Mouse (Mus musculus): ENCODE measurements around the gene Ankmy1. TPM values are rescaled to one million over a fixed set of nuclear protein-coding genes. Genes with fewer than 3 reads are reported as not detected.

Ankmy1 gene
- polyA plus RNA-seq, 1 experiment, result not detected

DNA sequence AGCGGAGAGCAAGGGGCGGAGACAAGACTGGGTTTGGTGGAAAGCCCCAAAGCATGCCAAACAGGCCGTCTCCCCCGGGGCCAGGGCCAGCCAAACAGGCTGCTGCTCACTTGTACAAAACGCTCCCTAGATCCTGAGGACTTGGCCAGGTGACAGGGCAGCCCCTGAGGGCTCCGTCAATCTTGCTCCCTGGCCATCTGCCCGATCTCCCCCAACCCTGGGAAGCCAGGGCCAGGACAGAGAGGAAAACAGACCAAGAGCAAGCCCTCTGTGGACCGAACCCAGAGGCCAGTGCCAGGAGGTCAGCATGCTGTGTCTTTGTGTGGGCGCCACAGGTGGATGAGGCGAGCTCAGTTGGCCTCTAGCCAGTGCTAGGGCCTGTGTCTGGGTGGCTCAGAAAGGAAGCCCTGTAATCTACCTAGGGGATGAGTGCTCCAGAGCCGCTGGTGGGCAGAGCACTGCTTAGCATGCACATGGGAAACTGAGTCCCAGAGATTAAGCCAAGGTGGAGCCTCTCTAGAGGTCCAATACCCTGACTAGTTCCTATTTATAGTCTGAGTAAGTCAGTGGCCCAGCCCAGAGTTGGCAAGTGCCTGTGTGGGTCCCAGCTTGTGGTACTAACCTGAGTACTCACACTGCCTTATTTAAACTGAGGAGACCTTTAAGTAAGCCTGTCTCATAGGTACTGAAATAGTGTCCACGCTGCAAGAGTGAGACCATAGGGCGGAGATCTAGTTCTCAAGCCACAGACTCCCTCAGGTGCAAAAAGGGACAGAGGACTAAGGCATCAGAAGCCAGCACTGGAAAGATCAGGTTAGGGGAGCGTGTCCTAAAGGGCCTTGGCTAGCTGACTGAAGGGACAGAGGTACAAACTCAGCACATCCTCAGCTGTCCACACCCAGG lies 64.5 kb downstream of the Ankmy1 start:
- Histone ChIP-seq H3K4me3 (replicated peaks; ENCODE audit: control insufficient read depth, low read depth, low read length) (no peak overlapping the region), H3K27ac (ENCODE audit: control insufficient read depth, insufficient read depth, low read depth, low read length, poor library complexity) (no peak overlapping the region), H3K4me1 (ENCODE audit: control insufficient read depth, insufficient read depth, low read length) (peaks cover 2% of the 10 kb centered on the region; the same call in 1 of the 2 replicates)
- TF ChIP-seq CTCF (IDR thresholded peaks at IDR 0.05; ENCODE audit: control insufficient read depth, insufficient read depth, low read length) (no peak), POLR2A (IDR thresholded peaks at IDR 0.05; ENCODE audit: borderline replicate concordance, control insufficient read depth, low read depth, low read length) (no peak)
- WGBS, result 74% methylated on average over 14 of the region's 14 CpGs

DNA sequence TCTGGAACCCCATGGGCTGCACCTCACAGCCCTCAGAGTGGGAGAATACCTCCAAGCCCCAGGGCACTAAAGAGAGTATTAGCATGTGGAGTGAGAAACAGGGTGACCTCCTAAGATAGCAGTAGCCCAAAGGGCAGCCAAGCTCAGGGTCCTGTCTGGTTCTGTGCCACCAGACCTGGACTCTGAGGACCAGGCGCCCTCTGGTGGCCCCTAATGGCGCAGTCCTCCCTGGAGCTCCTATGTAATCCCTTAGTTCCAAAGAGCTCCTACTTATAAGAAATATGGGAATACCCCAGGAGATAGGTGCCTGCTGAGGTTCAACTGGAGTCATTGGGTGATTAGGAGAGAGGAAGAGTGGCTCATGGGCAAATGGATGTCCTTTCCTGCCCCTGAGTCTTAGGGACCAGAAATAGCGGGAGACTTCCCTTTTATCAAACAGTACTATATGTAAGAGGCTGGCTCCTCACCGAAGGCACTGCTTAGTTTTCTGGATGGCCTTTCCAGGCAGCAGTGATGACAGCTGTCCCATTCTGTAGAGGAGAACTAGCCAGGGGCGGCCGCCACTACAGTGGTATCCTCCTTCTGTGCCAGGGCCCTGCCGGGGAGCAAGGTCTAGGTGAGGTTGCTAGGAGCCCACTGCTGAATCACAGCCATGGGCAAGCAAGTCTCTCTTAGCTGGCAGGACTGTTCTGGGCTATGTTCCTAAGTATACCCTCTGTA lies 68.6 kb downstream of the Ankmy1 start:
- H3K4me3 ChIP-seq (replicated peaks; ENCODE audit: control insufficient read depth, low read depth, low read length), result no peak overlapping the region
- H3K27ac ChIP-seq (ENCODE audit: control insufficient read depth, insufficient read depth, low read depth, low read length, poor library complexity), result no peak overlapping the region
- TF ChIP-seq POLR2A (IDR thresholded peaks at IDR 0.05; ENCODE audit: borderline replicate concordance, control insufficient read depth, low read depth, low read length), result no peak
- peak; percentile 78 for TF ChIP-seq CTCF (IDR thresholded peaks at IDR 0.05; ENCODE audit: control insufficient read depth, insufficient read depth, low read length)
- 46% methylated on average over 7 of the region's 7 CpGs for WGBS
- H3K4me1 ChIP-seq (ENCODE audit: control insufficient read depth, insufficient read depth, low read length), result peaks cover 2% of the 10 kb centered on the region; the same call in 1 of the 2 replicates

DNA sequence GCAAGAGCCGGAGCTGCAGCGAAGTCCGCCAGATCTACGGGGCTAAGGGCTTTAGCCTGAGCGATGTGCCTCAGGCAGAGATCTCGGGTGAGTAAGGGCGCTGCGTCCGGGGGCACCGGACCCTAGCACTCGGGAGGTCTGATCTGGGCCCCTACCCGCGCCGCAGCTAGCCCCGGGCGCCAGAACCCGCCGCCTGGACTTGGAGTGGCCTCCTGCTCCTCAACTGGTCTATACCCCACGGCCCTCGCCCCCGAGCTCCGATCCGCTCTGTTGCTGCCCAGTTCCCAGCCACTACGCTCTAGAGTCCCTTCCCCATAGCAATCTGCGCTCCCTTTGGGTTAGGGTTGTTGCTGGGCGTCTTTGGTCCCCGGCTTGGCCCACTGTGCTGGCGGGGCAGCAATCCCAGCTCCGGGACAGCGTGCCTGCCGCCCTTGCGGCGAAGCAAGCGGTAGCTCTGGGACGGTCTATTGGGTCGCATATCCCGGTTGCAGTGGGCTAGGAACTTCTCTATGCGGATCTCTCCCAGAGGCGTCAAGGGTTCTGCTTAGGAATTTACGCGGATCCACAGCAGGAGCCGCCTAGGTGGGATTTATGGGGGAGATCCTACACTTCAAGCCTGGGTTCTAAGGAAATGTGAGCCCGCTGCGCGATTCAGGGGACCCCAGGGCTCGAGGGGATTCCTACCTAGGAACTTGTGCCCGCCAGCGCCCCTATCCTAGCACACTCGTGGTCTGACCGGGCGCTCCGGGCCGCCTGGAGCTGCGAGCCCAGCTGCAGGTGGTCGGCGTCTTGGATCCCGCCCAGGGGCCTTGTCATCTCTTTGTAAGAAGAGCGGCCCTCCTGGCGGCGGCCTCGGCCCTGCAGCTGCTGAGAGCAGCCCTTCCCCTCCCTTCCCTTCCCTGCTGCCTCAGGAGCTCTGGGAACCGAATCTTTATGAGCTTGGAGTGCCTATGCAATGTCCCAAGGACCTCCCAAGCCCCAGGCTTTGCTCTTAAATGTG lies 70.4 kb downstream of the Ankmy1 start:
- WGBS, result 3% methylated on average over 62 of the region's 62 CpGs
- H3K4me3 ChIP-seq (replicated peaks; ENCODE audit: control insufficient read depth, low read depth, low read length), result peak overlapping the region; percentile 73
- H3K4me1 ChIP-seq (ENCODE audit: control insufficient read depth, insufficient read depth, low read length), result peaks cover 2% of the 10 kb centered on the region; the same call in 1 of the 2 replicates
- peak overlapping the region; percentile 88 for H3K27ac ChIP-seq (ENCODE audit: control insufficient read depth, insufficient read depth, low read depth, low read length, poor library complexity)
- TF ChIP-seq POLR2A (IDR thresholded peaks at IDR 0.05; ENCODE audit: borderline replicate concordance, control insufficient read depth, low read depth, low read length), result peak; percentile 6; the same call in 1 of the 2 replicates
- no peak for TF ChIP-seq CTCF (IDR thresholded peaks at IDR 0.05; ENCODE audit: control insufficient read depth, insufficient read depth, low read length)

DNA sequence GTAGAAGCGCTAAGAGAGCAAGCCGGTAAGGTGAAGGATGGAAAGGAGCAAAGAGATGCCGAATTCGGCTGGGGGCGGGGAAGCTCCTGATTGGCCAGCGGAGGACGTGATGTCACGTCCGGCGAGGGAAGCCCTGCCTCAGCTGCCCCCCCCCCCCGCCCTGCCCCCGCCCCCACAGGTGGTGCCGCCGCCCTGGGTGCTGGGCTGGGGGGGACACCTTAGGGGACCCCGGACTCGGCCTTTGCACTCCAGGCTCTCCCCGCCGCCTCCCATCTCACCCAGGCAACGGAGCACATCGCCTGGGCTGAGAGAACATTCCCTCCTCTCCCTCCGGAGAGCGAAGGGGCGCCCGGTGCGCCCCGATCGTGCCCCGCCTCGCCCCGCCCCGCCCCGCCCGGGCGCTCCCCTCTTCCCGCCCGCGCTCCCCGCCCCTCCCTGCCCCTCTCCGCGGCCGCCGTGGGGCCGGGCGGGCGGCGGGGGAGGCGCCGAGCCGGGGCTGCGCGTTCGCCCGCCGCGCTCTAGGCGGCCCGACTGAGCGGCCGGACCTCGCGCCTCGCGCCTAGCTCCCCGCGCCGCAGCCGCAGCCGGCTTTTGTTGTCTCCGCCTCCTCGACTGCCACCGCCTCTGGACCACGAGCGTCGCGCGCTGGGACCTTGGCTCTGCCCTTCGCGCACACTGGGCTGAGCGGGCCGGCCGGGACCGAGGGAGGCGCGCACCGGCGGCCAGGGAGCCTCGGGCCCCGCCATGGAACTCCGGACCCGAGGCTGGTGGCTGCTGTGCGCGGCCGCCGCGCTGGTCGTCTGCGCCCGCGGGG lies 71.3 kb downstream of the Ankmy1 start, which contains the start of gene Gpc1:
Gene Gpc1, plus strand, starts transcription at position 458 of the 814 bp plus-strand sequence.
- Histone ChIP-seq H3K4me1 (ENCODE audit: control insufficient read depth, insufficient read depth, low read length) (peaks cover 2% of the 10 kb centered on the region; the same call in 1 of the 2 replicates), H3K4me3 (replicated peaks; ENCODE audit: control insufficient read depth, low read depth, low read length) (peak within 1 kb of the TSS; percentile 73), H3K27ac (ENCODE audit: control insufficient read depth, insufficient read depth, low read depth, low read length, poor library complexity) (peak within 1 kb of the TSS; percentile 88)
- TF ChIP-seq POLR2A (IDR thresholded peaks at IDR 0.05; ENCODE audit: borderline replicate concordance, control insufficient read depth, low read depth, low read length) (no peak), CTCF (IDR thresholded peaks at IDR 0.05; ENCODE audit: control insufficient read depth, insufficient read depth, low read length) (no peak)
- WGBS, result 2% methylated on average over 75 of the region's 99 CpGs

DNA sequence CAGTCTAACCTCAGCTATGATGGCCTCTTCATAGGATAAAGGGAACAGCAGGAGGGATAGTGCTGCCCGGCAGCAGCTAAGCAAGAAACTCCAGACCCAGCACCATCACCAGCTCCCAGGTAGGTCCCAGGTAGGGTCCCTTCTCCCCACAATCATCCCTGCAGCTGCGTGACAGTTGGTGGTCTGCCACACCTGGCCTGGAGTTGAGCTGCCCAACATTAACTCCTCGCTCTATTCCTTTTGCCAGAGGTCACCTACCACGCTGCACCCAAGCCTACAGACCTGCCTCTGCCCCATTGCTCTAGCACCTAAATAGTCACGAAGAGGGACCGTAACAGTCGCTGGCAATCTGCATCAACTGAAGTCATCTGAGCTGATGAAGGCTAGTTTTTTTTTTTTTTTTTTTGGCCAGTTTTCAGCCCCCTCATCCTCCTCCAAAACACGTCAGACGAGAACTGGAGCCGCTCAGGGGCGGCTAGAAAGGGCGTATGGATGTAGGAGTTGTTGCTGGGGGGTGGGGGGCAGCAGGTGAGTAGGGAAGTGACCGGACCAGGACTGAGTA lies 72.0 kb downstream of the Ankmy1 start:
- Histone ChIP-seq H3K4me1 (ENCODE audit: control insufficient read depth, insufficient read depth, low read length) (peaks cover 2% of the 10 kb centered on the region; the same call in 1 of the 2 replicates), H3K4me3 (replicated peaks; ENCODE audit: control insufficient read depth, low read depth, low read length) (peak overlapping the region; percentile 35), H3K27ac (ENCODE audit: control insufficient read depth, insufficient read depth, low read depth, low read length, poor library complexity) (no peak overlapping the region)
- TF ChIP-seq CTCF (IDR thresholded peaks at IDR 0.05; ENCODE audit: control insufficient read depth, insufficient read depth, low read length), result no peak
- no peak for TF ChIP-seq POLR2A (IDR thresholded peaks at IDR 0.05; ENCODE audit: borderline replicate concordance, control insufficient read depth, low read depth, low read length)
- 13% methylated on average over 13 of the region's 13 CpGs for WGBS

DNA sequence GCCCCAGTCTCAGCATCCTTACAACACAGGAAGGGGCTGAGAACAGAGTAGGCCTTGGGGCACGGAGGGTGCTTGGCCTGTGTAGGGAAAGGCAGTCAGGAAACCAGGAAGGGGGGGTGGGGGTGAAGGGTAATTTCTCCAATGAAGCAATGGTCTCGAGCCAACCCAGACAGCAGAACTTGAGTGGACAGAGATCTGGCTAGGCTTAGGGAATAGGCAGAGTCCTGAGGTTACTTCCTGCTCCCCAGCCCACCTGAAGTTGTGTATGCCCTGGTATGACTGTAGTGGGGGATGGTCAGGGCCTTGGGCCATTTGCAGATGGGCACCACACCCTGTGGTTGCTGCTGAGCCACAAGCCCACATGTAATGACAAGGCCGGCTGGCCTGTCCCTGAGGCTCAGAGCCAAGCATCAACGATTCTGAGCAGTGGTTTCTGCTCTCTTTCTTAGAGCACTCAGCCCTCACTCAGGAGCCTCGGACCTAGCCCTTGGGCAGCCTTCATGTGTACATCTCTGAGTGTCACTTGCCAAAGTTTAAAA lies 86.9 kb downstream of the Ankmy1 start:
- H3K4me3 ChIP-seq (replicated peaks; ENCODE audit: control insufficient read depth, low read depth, low read length), result no peak overlapping the region
- WGBS, result 38% methylated on average over 5 of the region's 5 CpGs
- TF ChIP-seq POLR2A (IDR thresholded peaks at IDR 0.05; ENCODE audit: borderline replicate concordance, control insufficient read depth, low read depth, low read length), result no peak
- no peak for TF ChIP-seq CTCF (IDR thresholded peaks at IDR 0.05; ENCODE audit: control insufficient read depth, insufficient read depth, low read length)
- no peak overlapping the region for H3K27ac ChIP-seq (ENCODE audit: control insufficient read depth, insufficient read depth, low read depth, low read length, poor library complexity)
- H3K4me1 ChIP-seq (ENCODE audit: control insufficient read depth, insufficient read depth, low read length), result peaks cover 1% of the 10 kb centered on the region

Measured in bone marrow, adult 2 months (tissue).